Mouse (Mus musculus) naive thymus-derived CD4-positive, alpha-beta T cell, adult 2 months (primary cell): ENCODE data around the gene Nr5a1.

Experiments
- DNase-seq: peaks from one replicate; pipeline ENCODE4 v3.0.0-alpha.2; 2011; ENCODE audit warnings: low read depth

Nr5a1 gene

GRCm38 (mm10) chr2:38714324-38714723, at the start of gene Nr5a1:
TSS of gene Nr5a1 (minus strand) at chr2:38714542.
- no peak for DNase-seq

DNA sequence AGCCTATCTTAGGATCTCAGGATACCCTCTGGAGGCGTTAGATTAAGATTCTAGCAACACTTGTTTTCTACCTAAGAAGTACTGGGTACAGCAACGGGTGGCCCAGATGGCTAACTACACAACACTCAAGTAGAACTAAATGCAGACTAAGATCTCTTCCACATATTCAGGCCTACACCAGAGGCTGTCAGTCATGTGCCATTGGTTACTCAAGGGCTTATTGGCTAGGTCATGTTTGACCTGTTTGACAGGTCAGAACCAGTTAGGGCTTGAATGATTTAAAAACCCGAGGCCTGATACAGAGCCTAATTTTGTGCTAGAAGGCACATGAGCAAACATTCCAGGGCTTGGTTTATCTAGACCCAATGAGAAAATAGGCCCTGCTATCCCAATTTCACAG, 25.5 kb upstream of the Nr5a1 start:
- DNase-seq: peak; percentile 2

DNA sequence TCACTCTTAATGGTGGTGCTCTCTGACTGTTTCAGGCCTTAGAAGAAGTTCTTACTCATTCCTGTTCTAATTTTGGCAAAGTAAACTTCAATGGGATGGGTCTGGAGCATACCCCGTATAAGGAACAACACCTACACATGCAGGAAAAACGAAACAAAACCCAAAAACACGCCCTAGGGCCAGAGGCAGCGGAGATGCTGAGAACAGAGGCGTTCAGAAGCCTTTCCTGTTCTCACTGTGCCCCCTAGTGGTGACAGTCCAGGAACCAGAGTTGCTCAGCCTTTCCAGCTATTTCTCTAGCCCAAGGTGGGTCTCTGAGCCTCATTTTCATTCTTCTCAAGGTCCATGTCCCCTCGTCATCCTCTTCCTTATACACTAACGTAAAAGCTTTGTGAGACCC, 25.1 kb upstream of the Nr5a1 start:
- peak; percentile 61 for DNase-seq

DNA sequence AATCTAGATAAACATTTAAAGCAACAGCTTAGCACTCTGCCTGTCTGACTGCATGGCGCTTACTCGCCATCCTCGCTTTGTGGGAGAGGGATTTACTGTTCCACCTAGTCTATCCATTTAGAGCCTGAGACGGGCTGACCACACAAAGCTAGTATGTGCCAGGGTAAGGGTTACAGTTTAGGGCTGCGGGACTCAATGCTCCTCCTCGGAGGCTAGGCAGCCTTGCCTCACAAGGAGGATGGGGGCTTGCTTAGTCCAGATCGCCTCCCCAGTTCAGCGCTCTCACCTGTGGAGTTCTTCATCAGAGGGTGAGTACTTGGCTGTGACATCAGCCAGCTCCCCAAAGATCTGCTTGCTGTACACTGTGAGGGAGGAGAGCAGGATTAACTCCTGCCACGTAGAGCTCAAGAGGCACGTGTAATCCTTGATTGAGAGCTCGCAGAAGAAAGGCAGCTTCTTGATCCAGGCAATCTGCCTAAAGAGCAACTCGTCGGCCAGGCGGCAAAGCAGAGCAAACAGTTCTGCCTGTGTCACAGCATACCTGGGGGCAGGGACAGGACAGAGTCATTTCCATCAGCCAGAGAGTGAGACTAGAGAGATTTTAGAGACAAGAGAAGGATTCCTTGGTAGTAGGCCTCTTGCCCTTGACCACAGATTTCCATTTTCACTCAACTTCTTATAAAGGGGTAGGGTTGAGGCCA, 24.4 kb upstream of the Nr5a1 start:
- DNase-seq: no peak

DNA sequence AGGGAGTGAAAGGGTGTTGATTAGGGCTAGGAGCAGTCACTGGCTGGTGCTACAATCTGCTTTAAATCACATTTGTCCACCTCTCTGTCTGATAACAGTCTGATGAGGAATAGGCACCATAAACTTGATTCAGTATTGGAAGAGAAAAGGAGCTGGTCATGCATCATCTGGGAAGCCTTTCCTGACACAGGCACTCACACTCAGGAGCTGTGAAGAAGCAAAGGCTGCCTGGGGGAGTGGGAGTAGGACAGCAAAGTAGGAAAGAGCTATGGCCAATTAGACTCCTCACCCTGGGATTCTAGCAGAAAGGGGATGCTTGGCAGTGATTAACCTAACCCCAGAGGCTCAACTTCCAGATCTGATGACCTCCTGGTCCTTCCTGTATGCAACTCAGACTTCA, 21.4 kb upstream of the Nr5a1 start:
- no peak for DNase-seq

- no peak for DNase-seq
Measured at GRCm38 (mm10) chr2:38734721-38735120, 20.4 kb upstream of the Nr5a1 start.

- no peak for DNase-seq
Measured at GRCm38 (mm10) chr2:38730331-38730827, 16.0 kb upstream of the Nr5a1 start.

DNA sequence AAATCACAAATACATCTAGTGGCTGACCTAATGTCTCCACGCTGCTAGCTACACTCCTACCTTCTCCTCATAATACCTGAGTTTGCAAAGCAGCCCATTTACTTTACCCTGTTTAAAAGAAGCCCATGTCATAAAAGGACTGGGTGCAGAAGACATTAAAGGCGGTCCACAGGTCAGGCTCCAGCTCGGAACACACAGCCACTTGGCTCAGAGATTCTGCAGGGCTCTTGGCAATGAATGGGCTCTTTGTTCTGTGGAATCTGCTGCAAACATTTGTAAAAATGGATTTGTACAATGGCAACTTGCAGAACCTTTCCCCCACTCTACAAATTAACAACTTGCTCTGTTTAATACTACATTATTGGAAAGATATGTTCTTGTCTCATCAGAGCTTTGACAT, 11.1 kb upstream of the Nr5a1 start:
- DNase-seq: no peak

- no peak for DNase-seq
Measured at GRCm38 (mm10) chr2:38723378-38723777, 9.0 kb upstream of the Nr5a1 start.

DNA sequence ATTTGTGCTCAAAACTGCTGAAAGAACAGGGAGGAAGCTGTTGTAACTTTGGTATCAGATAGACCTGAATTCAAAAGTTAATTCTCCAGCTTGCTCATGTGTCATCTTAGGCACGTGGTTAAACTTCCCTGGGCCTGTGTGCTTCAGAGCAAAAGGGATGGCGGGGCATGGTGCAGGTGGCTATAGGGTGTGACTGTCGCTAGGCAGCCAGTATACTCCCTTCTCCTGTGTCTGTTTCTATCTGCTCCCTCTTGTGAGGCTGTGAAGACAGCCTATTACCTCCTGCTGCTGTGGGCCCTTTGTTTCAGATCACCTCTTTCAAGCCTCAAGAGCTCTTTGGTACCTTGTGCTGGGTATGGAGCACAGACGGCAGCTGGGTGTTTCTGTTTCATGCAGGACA, 7.7 kb upstream of the Nr5a1 start:
- DNase-seq: no peak

DNA sequence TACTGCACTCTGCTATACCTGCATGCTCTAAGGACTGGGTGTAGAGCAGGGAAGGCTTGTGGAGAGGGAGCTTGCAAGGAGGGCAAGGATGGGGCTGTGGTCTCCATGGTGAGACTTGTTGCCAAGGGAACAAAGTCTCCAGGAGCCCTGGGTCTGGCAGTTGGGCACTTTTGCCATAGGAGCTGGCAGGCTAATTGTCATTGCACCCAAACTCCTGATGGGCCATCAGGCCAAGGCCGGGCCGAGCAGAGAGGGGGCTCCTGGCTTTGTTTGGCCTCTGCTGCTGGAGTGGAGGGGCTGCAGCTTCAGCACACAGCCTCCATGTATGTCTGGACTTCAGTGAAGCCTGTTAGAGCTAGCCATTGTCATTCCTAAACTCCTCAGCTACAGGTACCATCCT, 6.3 kb upstream of the Nr5a1 start:
- DNase-seq: no peak

- DNase-seq: no peak
Measured at GRCm38 (mm10) chr2:38719354-38719753, 5.0 kb upstream of the Nr5a1 start.

DNA sequence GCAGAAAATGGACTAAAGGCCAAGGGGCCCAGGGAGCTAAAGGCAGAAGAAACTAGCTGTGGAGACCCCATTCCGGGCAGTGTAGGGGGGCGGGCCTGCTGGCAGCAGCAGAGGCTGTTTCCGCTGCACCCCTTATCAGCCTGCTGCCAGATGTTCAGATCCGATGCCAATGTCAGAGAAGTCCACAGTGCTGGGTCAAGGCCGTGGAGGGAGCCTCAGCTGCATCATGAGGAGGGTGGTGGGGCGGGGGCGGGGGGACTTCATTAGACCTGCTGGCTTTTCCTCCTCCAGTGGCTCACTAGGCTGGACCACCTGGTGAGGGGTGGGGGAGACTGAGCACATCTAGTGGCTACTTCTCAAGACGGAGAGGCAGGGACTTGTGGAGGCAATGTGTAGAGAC, 4.3 kb upstream of the Nr5a1 start:
- DNase-seq: no peak

GRCm38 (mm10) chr2:38717436-38717835, 3.1 kb upstream of the Nr5a1 start:
- no peak for DNase-seq

GRCm38 (mm10) chr2:38713596-38713995, 746 bp downstream of the Nr5a1 start:
- DNase-seq: no peak

DNA sequence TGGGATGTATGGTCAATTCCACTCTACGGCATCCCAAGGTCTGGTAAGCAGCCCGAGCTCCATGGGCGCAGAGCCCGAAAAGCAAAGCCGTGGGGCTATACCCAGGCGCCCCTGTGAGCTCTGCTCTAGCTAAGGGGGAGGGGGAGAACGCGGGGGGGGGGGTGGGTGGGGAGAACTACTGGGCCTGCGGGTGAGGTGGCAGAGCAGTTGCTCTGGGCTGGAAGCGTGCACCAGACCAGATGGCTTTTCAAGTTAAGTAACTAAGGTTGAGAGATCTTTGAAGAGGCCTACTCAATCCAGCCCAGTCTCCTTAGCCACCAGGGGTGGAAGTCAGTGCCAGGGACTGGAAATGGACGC, 1.6 kb downstream of the Nr5a1 start:
- no peak for DNase-seq

DNA sequence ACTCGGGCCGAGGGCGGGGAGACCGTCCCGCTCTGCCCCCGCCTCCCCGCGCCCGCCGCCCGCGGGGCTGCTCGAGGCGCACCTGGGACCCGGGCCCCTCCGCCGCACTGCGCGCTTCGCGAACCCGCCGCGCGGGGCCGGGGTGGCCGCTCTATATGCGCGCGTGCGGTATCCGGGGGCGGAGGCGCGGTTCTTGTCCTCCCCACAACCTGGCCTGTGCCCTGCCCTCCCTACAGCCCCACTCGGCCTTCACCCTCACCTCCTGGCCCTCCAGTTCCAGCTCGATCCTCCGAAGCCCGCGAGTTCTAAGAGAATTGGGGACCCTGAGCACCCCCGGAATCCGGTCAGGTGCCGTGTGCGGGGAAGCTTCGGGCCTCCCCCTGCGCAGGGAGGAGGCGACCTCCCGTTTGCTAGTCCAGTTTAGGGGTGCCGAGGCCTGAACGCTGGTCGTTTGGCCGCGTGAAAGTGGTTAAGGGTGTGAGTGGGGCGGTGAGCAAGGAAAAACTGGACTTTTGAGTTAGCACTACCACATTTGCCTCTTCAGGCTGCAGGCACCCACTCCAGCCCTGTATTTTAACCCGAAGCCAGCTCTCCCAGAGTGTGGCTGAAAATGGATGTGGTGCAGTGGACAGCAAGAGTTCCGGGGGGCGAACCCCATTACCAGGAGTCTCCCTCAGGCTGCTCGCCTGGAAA, 2.1 kb downstream of the Nr5a1 start:
- DNase-seq: no peak

DNA sequence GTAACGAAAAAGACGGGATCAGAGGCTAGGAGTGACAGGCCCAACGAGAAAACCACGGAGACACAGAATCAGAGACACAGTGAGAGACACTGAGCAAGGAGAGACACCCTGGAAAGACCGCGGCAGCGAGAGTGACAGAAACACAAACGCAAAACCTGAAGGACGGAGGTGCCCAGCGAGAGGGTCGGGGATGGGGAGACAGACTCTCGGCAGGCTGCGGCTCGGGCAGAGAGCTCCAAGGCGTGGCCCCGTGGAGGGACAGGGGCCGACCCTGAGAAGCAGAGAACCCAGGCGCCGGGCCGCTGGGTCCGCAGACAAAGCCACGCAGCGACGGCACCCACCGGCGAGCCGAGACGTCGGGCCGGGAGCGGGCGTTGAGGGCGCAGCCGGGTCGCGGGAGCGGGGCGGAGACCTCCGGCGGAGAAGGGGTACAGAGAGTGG, 2.9 kb downstream of the Nr5a1 start:
- no peak for DNase-seq

GRCm38 (mm10) chr2:38710304-38711241, 3.8 kb downstream of the Nr5a1 start:
- DNase-seq: no peak

DNA sequence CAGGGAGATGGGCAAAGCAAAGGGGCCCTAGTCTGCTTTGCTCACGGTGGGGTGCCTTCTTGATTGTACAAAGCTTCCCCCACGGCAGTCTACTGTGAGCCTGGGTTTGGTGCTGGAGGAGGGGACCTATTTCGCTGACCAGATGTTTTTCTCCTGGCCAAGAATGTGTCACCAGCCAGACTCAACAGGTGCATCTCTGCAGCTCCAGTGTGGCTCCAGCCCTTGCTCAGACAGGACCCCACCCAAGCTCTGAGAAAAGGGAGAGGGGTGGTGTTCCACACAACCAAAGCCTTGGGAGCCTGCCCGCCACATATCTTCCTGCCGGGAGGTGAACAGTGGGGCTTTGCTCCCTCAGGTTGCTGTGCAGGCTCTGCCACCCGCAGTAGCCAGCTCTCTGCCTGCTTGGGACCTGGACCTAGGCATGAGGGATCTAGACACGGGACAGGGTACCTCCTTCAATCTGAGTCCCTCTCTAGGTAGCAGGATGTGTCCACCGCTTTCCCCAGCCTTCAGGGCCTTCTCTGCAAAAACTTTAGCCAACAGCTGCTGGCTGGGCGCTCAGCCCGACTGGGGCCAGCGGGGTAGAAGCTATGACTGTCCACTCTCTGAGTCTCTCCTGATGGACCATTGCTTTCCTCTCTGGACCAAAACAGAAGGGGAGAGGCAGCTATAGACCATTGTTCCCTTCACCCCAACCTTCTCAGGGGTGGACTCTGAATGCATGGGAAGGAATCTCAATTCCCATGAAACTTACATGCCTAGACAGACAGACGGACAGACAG, 5.2 kb downstream of the Nr5a1 start:
- no peak for DNase-seq

- DNase-seq: no peak
Measured at GRCm38 (mm10) chr2:38706661-38707060, 7.7 kb downstream of the Nr5a1 start.

DNA sequence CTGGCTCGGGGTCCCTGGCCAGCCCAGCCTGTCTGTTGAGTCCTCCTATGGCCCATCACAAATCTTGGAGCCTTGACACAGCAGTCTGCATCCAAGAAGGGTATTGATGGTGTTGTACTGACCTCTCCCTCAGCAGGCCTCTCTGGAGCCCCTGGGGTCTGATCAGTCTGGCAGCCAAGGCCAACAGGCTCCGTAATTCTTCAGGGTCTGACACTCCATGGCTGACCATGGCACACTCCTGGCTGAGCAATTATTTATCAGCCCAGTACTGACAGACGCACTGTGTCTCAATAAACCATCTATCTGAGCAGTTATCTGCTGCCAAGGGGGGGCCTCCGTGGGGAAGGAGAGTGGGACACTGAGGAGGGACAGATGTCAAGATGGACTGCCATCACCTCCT, 9.3 kb downstream of the Nr5a1 start:
- no peak for DNase-seq
